7 mouse cellular contexts compared by ENCODE assay signal in the genomic region with DNA sequence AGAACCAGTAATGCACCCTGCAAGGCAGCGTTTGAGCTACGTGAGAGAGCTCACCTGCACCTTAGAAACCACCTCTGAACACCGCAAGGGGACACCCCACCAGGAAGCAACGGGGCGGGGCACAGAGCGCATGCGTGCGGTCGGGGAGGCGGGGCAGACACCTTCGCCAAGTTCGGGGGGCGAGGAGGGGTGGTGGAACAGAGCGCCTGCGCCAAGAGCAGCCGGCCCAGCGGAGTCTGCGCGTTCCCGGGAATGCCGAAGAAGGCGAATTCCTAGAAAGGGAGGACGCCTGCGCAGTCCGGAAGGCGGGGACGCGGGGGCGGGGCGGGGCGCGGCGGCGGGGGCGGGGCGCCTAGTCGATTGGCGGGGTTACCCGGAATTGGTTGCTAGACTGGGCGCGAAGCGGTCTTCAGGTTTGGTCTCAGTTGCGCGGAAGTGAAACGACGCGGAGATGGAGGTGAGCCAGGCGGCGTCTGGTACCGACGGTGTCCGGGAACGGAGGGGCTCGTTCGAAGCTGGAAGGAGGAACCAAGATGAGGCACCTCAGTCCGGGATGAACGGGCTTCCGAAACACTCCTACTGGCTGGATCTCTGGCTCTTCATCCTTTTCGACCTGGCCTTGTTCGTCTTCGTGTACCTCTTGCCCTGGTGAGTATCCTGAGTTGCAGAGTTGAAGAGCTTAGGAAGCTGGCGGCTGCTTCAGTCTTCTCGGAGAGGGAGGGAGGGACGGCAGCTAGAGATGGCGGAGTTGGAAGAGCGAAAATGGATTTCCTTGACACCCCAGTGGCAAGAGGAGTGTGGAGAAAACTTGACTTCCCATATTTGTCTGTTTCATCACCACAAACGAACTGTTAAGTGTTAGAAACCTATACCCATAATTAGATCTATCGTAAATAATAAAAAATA. TPM values are rescaled to one million over a fixed set of nuclear protein-coding genes. Genes with fewer than 3 reads are reported as not detected.
DNase-seq lines count a peak whose midpoint lies in the region; ATAC-seq lines count a peak whose summit lies in the region.

A gene (plus strand): TSS at position 195 of the 906 bp plus-strand sequence.

- peak within 1 kb of the TSS; percentile 69 for H3K4me3 ChIP-seq in intestine, embryonic 16.5 days (ENCODE audit: low read length)
- H3K4me3 ChIP-seq in midbrain, embryonic 11.5 days (ENCODE audit: low read depth, low read length) = peak within 1 kb of the TSS; percentile 46

- peak; percentile 96 for DNase-seq in adrenal gland, adult 8-10 months
- peak; percentile 98 for DNase-seq in embryo, embryonic 9.5 days (ENCODE audit: extremely low spot score)
- DNase-seq in gastrocnemius, postnatal 4 days (ENCODE audit: low spot score in 2 of 2) = peak; percentile 93 to 97
- peak; percentile 96 to 97 for DNase-seq in left cerebral cortex, postnatal 36 days (ENCODE audit: low spot score in 2 of 2)
- DNase-seq in midbrain, embryonic 11.5 days (ENCODE audit: low spot score, missing footprints) = peak; percentile 99
- peak; percentile 96 for DNase-seq in skeletal muscle tissue, adult 2 months (ENCODE audit: low read depth, low spot score)

- peak; percentile 97 for ATAC-seq in intestine, embryonic 16.5 days
- ATAC-seq in midbrain, embryonic 11.5 days (ENCODE audit: low FRiP score) = peak; percentile 99

- intact Hi-C loops in left cerebral cortex, postnatal 36 days (cut with DNase I) = loop anchor here (5.0 kb wide), 1 partner anchor 58 kb away; a partner anchor contains a TSS

- no peaks in the 10 kb centered on the region for H3K36me3 ChIP-seq in intestine, embryonic 16.5 days (ENCODE audit: control insufficient read depth, insufficient read depth, low read length)
- no peaks in the 10 kb centered on the region for H3K36me3 ChIP-seq in midbrain, embryonic 11.5 days (ENCODE audit: control insufficient read depth, insufficient read depth, low read length)

- H3K4me1 ChIP-seq in intestine, embryonic 16.5 days (ENCODE audit: control insufficient read depth, insufficient read depth, low read length) = no peaks in the 10 kb centered on the region
- H3K4me1 ChIP-seq in midbrain, embryonic 11.5 days (ENCODE audit: control insufficient read depth, insufficient read depth, low read length) = peaks cover 4% of the 10 kb centered on the region; the same call in 1 of the 2 replicates

- H3K27ac ChIP-seq in intestine, embryonic 16.5 days (ENCODE audit: low read length) = peak within 1 kb of the TSS; percentile 93
- peak within 1 kb of the TSS; percentile 35; the same call in 1 of the 2 replicates for H3K27ac ChIP-seq in midbrain, embryonic 11.5 days (ENCODE audit: low read depth, low read length)

- peak within 1 kb of the TSS; percentile 75 for H3K9ac ChIP-seq in intestine, embryonic 16.5 days (ENCODE audit: low read depth, low read length)
- H3K9ac ChIP-seq in midbrain, embryonic 11.5 days (ENCODE audit: low read length) = peak within 1 kb of the TSS; percentile 62

- H3K4me2 ChIP-seq in intestine, embryonic 16.5 days (ENCODE audit: low read depth, low read length) = peak within 1 kb of the TSS; percentile 67
- H3K4me2 ChIP-seq in midbrain, embryonic 11.5 days = peak within 1 kb of the TSS; percentile 45

- WGBS in intestine, embryonic 16.5 days = under 1% methylated on average over 61 of the region's 68 CpGs
- under 1% methylated on average over 66 of the region's 68 CpGs for WGBS in midbrain, embryonic 11.5 days

- no peaks in the 10 kb centered on the region for H3K9me3 ChIP-seq in intestine, embryonic 16.5 days (ENCODE audit: control insufficient read depth, low read length)
- H3K9me3 ChIP-seq in midbrain, embryonic 11.5 days (ENCODE audit: control insufficient read depth, low read length) = no peaks in the 10 kb centered on the region

- H3K27me3 ChIP-seq in intestine, embryonic 16.5 days (replicated peaks; ENCODE audit: control insufficient read depth, insufficient read depth, low read length) = no peaks in the 10 kb centered on the region
- H3K27me3 ChIP-seq in midbrain, embryonic 11.5 days (ENCODE audit: control insufficient read depth, insufficient read depth, low read length) = no peaks in the 10 kb centered on the region

RNA-seq across cellular contexts. Expression of the gene that starts here (rescaled TPM):
- 10 to 100 TPM; 41.2 to 54.4 (median 47.5) TPM for total RNA-seq in adrenal gland, adult 8-10 months (2022)
- total RNA-seq in gastrocnemius, postnatal 4 days (2021) = 10 to 100 TPM; 31.3 to 34.5 TPM
- polyA plus RNA-seq in intestine, embryonic 16.5 days (2015; fragmentation: Nextera tagmentation; extraction: Ambion mirVana) = 128 and 131 TPM in 2 replicates
- total RNA-seq in left cerebral cortex, postnatal 36 days (2021) = 10 to 100 TPM; 56.6 to 67.5 TPM
- 95.8 and 97.9 TPM in 2 replicates for polyA plus RNA-seq in midbrain, embryonic 11.5 days (2014; fragmentation: Nextera tagmentation; extraction: Ambion mirVana)

Comparison
In these comparisons a context has a peak if more than half of its experiments do, and no peak if none do; other contexts are left out.
1. Peak in every context shown above with its lines: DNase-seq, ATAC-seq, H3K4me3 ChIP-seq and H3K27ac ChIP-seq.